Mouse (Mus musculus) CD4-positive, CD25-positive, alpha-beta regulatory T cell, adult 4 months (primary cell): ENCODE measurements around the gene Smok3b. TPM values are rescaled to one million over a fixed set of nuclear protein-coding genes. Genes with fewer than 3 reads are reported as not detected.
"Not testable (repeated sequence)": the region's sequence is repeated elsewhere in the genome, so short reads cannot be mapped to it uniquely, and the experiment has no call there.

Experiments used
- ATAC-seq: one replicate; pipeline ENCODE4 v1.8.0; 2017
- polyA plus RNA-seq, 2 experiments: library from polyadenylated mRNA; unstranded; fragments of 100-300 nt; shearing (Covaris generic); gene quantifications; one replicate each; pipeline ENCODE4 v1.2.1; 2017

Smok3b gene
- not detected for polyA plus RNA-seq

DNA sequence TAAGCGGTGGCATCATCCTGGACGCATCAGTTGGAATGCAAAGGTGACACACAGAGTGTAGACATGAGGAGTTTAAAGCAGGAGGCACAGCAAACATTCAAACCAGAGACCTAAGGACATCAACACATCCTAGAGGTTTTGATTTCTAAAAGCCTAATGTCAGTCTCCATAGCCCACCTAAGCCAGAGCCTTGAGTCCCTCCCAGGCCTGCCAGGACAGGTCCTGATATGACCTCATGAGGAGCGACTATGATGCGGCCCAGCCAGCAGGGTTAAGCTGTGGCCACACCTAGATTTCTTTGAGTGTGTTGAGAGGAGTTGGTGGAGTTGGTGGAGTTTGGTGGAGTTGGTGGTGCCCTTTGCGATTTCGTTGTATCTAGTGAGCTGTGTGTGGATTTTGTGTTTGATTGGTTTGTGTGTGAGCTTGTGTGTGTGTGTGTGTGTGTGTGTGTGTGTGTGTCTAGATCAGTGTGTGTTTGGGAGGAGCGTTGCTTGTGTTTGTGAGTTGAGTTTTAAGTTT is at the start of gene Smok3b, which contains the start of gene Smok3a:
Gene Smok3b, plus strand, starts transcription at position 469 of the 519 bp plus-strand sequence.
Gene Smok3a, plus strand, starts transcription at position 301 of the 519 bp plus-strand sequence.
- not testable (repeated sequence) for ATAC-seq

GRCm38 (mm10) chr5:137973161-137973560 is 48.1 kb upstream of the Smok3b start:
- no peak for ATAC-seq

DNA sequence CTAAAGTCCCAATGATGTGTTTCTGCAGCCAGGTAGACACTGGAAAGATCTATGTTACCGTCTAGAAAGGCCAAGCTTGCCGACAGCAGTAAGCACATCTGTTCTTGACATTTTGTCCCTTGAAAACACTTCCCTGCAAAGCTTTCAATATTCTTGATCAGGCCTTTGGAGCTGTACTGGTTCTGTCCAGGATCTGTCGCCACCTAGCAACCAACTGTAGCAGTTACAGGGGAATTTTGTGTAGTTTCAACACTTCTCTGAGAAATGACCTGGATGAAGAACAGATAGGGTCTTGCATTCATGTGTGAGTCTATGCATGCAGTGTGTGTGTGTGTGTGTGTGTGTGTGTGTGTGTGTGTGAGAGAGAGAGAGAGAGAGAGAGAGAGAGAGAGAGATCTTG is 47.5 kb upstream of the Smok3b start:
- no peak for ATAC-seq

GRCm38 (mm10) chr5:137974724-137975123 is 46.5 kb upstream of the Smok3b start:
- no peak for ATAC-seq

DNA sequence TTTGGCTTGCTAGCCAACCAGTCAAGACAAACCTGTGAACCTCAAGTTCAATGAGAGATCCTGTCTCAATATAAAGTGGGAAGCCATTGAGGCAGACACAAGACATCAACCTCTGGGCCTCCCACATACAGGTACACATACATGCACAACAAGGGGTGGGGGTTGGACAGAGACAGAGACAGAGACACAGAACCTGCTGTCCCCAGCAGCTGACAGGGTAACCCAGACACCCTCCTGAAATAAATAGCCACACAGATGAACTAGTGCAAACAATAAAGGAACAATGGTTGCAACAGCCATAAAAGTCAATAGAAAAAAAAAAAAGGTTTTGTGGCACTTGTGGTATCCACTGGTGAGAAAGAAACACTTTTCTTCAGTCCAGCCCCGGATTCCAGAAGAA is 45.8 kb upstream of the Smok3b start:
- ATAC-seq: no peak

GRCm38 (mm10) chr5:137977291-137977690 is 43.9 kb upstream of the Smok3b start:
- no peak for ATAC-seq

DNA sequence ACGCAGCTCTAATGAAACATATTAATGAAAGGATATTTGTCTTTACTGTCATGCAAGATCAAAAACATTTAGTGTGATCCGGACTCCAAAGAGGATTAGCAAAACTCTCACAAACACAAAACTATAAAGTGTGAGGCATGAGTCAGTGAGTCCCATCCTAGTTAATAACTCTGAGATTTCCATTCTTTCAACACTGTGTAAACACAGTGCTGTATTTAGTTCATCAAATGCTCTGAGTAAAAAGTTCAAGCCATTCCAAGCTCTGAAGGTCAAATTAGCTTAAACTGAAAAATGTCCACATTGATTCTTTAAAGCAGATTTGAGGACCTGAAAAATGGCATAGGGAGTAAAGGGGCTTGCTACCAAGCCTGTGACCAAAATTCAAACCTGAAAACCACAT is 42.1 kb upstream of the Smok3b start:
- no peak for ATAC-seq

- ATAC-seq: no peak
These were observed 39.9 kb upstream of the Smok3b start, which contains the start of gene Azgp1 for GRCm38 (mm10) chr5:137981300-137981699. Gene Azgp1 (plus strand): TSS chr5:137981520.

GRCm38 (mm10) chr5:137986351-137986750 is 34.9 kb upstream of the Smok3b start:
- ATAC-seq: no peak

DNA sequence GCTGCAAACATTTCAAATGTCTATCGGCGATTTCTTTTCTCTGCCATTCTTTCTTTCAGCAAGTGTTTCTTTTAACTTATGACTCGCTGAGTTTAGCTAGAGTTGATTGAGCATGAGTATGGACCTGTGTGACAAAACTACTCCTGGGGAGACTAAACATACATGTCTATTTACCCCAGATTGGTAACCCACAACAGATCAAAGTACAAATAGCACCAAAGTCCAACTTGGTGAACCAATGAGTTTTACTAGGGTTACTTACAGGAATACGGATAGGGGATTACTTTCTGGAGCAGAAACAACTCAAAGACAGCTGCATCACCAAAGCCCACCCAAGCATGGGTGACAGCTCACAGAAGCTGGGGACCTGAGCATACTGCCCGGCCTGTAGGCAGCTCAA is 11.8 kb upstream of the Smok3b start:
- no peak for ATAC-seq

DNA sequence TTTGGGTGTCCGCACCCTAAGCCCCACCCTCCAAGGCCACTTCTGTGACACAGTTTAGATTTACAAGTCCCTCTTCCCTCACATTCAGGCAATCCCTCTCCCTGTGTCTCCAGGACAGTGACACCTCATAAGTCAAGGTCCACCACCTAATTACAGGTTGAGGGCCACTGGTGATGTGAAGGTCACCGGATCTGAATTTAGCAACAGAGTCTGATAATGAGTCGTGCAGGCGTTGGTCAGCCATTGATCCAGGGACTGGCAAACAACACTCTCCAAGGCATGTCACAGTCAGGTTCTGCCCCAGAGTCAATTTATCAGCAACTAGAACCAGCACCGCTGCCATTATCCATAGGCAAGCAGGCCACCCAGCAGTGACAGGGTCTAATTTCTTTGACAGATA is 8.8 kb upstream of the Smok3b start:
- no peak for ATAC-seq

DNA sequence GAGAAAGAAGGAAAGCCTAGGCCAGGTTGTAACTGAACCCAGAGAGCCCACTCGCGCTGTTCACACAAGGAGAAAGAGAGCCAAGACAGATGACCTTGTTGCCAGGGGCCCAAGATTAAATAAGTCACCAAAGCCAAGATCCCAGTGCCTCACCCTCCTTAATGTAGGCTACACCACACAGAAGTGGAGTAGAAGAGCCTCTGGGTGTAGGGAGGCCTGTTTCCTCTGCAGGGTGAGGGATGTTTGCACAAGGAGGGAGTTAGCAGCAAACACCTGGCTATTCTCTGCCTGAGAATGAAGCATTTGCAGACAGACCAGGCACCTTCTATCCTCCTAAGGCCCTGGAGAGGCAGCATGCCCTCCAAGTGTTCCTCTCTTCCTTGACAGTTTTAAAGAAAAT is 4.7 kb upstream of the Smok3b start:
- no peak for ATAC-seq

- no peak for ATAC-seq
These were observed 4.2 kb upstream of the Smok3b start for GRCm38 (mm10) chr5:138016997-138017396.

- not testable (repeated sequence) for ATAC-seq
These were observed 1.7 kb upstream of the Smok3b start for GRCm38 (mm10) chr5:138019577-138019976.

DNA sequence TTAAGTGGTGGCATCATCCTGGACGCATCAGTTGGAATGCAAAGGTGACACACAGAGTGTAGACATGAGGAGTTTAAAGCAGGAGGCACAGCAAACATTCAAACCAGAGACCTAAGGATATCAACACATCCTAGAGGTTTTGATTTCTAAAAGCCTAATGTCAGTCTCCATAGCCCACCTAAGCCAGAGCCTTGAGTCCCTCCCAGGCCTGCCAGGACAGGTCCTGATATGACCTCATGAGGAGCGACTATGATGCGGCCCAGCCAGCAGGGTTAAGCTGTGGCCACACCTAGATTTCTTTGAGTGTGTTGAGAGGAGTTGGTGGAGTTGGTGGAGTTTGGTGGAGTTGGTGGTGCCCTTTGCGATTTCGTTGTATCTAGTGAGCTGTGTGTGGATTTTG is 31.7 kb downstream of the Smok3b start, which contains the start of gene Smok3c:
Gene Smok3c, plus strand, starts transcription at position 301 of the 400 bp plus-strand sequence.
- ATAC-seq: not testable (repeated sequence)

GRCm38 (mm10) chr5:138073803-138074202 is 52.6 kb downstream of the Smok3b start:
- no peak for ATAC-seq

DNA sequence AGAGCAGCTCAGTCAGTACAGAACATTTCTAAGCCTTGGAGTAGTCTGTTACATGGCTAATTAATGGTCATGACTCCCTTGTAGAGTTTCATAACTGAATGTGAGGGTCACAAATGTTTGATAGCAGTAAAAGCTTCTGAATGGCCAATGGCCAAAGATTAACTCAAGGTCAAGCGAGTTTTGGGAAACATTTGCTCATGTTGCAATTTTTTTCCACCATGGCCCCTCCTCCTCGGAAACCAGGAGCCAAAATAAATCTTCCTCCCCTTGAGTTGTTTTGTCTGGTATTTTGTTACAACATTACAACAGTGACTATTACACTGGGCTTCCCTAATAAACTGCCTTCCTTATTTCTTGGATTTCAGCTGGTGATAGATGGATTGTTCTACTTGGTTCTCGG is 54.5 kb downstream of the Smok3b start:
- no peak for ATAC-seq

GRCm38 (mm10) chr5:138076148-138076547 is 54.9 kb downstream of the Smok3b start:
- no peak for ATAC-seq

DNA sequence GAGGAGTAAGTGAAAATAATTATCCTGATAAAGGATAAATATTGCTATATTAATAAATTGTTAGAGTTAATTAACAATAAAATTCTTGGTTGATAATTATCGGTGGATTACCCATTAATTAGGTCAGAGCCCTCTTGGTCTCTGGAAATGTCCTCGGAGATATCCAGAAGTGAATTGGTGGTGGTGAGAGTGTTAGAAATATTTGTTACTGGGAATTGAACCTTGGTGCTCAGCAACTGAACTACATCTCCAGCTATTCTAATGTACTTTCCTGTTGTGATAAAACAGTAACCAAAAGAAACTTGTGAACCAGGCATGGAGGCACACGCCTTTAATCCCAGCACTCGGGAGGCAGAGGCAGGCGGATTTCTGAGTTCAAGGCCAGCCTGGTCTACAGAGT is 59.2 kb downstream of the Smok3b start:
- ATAC-seq: no peak

DNA sequence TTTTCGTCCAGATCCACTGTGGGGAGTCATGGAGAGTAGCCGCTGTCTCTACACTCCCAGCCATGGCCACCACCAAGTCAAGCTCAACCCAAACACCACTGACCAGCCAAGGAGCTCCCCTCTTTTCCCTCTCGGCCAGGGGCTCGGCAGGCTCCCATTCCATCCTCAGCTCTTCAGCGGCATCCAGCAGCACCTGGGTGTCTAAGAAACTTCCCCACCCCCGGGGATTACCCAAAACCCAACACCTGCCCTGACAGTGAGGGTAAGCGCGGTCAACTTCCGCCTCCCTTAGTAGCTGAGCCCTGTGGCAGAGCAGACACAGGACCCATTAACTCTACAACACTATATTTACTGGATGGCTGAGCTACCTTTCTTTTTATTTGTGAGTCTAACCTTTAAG is 60.2 kb downstream of the Smok3b start:
- ATAC-seq: no peak

DNA sequence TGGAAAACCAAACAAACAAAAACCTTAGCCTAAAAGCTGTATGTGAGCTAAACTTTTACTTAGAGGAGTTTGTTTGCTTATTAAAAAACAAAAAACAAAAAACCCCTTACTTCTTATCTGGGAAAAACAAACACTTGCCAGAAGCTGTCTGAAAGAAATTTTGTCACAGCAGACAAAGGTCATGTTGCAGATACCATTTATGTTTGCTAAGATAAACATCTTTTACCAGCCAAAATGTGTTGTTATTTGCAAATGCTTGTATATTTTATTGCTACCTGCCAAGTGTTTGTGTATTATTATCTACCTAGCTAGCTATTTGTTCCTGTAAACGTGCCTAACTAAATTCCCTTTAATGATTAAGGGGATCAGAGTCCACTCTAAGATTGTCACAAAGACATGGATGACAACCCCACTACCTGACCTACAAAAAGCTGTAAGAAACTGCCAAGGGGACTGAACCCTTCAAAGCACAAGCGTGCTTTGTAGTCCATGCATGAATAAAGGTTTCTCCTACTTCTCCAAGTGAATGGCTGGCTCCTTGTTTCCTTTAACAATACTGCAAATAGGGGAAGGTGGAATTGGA is 62.2 kb downstream of the Smok3b start:
- ATAC-seq: no peak

DNA sequence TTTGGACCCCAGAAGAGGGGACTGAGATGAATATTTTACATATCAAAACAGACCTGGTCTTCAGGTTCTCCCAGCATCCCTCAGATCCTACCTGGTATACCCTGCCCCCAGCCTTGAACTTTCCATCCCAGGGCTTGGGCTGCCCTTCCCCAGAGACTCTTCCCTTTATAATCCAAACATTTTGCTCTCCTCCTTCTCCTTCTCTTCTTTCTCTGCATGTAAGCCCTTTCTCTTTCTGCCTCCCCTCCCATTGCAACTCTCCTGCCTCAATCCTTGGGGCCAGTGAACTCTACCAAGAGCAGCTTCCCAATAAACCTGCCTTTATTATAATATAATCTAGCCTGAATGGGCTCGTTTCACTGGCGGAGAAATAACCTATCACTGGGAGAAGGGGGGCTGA is 62.7 kb downstream of the Smok3b start:
- ATAC-seq: no peak

DNA sequence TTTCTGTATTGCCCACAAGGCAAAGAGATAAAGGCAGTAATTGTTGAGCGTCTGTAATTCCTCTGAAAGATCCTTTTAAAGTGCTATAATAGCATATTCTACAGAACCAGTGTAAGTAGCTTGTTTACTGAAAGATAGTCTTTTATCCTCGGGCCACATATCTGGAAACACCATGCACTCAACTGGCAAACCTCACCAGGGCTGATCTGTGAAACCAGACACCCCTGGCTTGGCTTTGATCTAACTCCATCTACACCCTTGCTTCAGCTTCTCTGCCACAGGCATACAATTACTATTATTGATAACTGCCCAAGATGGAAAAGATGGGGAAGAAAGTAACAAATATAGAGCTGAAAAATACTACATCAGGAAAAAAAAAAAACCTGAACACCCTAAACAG is 63.3 kb downstream of the Smok3b start:
- ATAC-seq: no peak

- peak; percentile 100 for ATAC-seq
These were observed 63.8 kb downstream of the Smok3b start, which contains the start of gene Zkscan1 for GRCm38 (mm10) chr5:138084996-138085395. Gene Zkscan1 (plus strand): TSS chr5:138085084.
